Mouse (Mus musculus) gastrocnemius, adult 2 months (tissue): ENCODE measurements around the gene Rab3gap2. TPM values are rescaled to one million over a fixed set of nuclear protein-coding genes. Genes with fewer than 3 reads are reported as not detected.

Source experiments
- DNase-seq: peaks from one replicate; pipeline ENCODE4 v3.0.0; 2022
- H3K27ac ChIP-seq: fragments of 200-600 bp; 2 replicates; pipeline ENCODE4 v1.8.1; 2022; ENCODE audit warnings: mild to moderate bottlenecking
- H3K4me3 ChIP-seq: fragments of 200-600 bp; 2 replicates; pipeline ENCODE4 v1.8.1; 2022; ENCODE audit warnings: mild to moderate bottlenecking, moderate library complexity
- CTCF ChIP-seq: fragments of 200-600 bp; IDR thresholded peaks from 2 replicates; pipeline ENCODE4 v1.8.1; 2022; ENCODE audit warnings: antibody characterized with exemption, mild to moderate bottlenecking, moderate library complexity
- intact Hi-C: fragments of 180-260 bp; cut with DNase I; formaldehyde crosslinking; loops from one replicate; pipeline ENCODE4 v1.15.1; 2025
- total RNA-seq, 2 experiments: library from RNA; stranded (reverse); gene quantifications; 2 replicates each; pipeline ENCODE4 v1.2.3; 2021

Gene Rab3gap2
- total RNA-seq, 2 experiments from 2014 or later: 18.1 to 18.5 TPM

- TF ChIP-seq CTCF: no peak
Observed at GRCm38 (mm10) chr1:185243013-185243412, 39.1 kb downstream of the Rab3gap2 start.

GRCm38 (mm10) chr1:185245456-185245855 is 41.5 kb downstream of the Rab3gap2 start:
- DNase-seq: no peak
- TF ChIP-seq CTCF: no peak
- Histone ChIP-seq H3K27ac (no peak overlapping the region), H3K4me3 (no peak overlapping the region)
- intact Hi-C loops: no loop called here

More at GRCm38 (mm10) chr1:185243013-185243412, 39.1 kb downstream of the Rab3gap2 start:
- intact Hi-C loops: no loop called here
- no peak for DNase-seq
- no peak overlapping the region for H3K27ac ChIP-seq
- no peak overlapping the region for H3K4me3 ChIP-seq

DNA sequence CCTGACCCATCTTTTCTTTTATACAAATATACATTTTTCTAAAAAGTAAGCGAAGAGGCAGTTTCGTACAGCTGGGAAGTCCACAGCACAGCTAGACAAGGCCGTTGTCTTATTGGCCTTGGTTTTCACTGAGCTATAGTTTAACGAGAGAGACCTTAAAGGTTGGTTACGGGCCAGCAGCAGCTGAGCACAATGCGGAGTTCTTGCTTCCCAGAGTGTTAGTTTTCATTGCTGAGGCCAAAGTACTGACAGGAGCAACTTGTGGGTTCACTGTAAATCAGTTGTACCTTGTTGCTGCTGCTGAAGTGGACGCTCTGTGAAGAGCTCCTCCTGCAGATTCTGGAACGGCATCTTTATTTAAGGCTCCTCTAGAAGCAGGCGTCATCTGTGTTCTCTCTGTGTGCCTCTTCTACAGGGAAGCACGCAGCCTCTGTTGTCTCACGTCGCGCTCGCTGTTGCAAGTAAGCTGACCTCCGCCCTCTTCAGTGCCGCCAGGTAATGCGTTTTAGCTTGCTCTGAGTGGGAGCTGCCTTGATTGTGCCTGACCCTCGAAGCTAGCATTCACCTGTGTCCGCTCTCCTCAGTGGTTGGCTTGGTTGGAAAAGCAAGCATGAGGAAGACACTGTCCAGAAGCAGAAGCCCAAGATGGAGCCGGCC is 43.6 kb downstream of the Rab3gap2 start:
- Histone ChIP-seq H3K4me3 (no peak overlapping the region), H3K27ac (no peak overlapping the region)
- no peak for TF ChIP-seq CTCF
- intact Hi-C loops: no loop called here
- no peak for DNase-seq

DNA sequence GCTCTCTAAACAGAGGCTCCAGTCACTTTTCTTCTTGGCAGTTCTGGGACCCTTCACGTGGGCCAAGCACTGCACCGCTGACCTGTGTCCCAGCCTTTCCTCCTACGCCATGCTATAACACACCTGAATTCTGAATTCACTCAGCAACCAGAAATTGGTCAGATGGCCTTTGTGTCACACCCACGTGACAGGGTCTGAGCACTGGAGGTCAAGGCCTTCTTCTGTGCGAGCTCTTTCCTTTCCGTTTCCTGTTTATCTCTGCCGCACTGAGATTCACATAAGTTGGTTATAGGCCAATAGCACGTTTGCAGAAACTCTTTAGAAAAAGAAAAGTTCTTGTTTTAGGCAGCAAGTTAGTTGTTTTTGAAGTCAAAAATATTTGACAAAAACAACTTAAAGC is 44.8 kb downstream of the Rab3gap2 start:
- no peak for TF ChIP-seq CTCF
- intact Hi-C loops: no loop called here
- DNase-seq: no peak
- Histone ChIP-seq H3K4me3 (no peak overlapping the region), H3K27ac (no peak overlapping the region)

DNA sequence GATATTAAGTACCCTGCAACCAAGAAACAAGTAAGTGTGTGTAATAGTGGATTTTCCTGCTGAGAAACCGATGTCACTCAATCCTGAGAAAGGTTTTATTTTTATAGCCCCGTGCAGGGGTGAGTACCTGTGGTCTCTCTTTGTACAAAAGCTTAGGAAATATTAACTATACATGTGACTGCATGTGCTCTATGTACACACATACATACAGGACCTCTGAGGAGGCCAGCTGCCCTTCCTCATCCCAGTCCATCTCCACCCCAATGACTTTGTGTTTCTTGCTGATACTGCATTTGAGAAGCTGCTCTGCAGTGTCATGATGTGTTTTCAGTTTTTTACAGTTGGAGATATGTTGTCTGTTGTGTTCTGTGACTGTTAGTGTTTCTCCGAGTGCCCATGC is 48.4 kb downstream of the Rab3gap2 start:
- no peak overlapping the region for H3K4me3 ChIP-seq
- DNase-seq: no peak
- intact Hi-C loops: no loop called here
- TF ChIP-seq CTCF: no peak
- H3K27ac ChIP-seq: no peak overlapping the region

- no peak overlapping the region for H3K27ac ChIP-seq
Observed at GRCm38 (mm10) chr1:185253140-185253892, 49.4 kb downstream of the Rab3gap2 start.

GRCm38 (mm10) chr1:185255336-185255735 is 51.4 kb downstream of the Rab3gap2 start:
- DNase-seq: no peak
- no peak overlapping the region for H3K27ac ChIP-seq
- intact Hi-C loops: no loop called here
- no peak overlapping the region for H3K4me3 ChIP-seq
- no peak for TF ChIP-seq CTCF

More at GRCm38 (mm10) chr1:185253140-185253892, 49.4 kb downstream of the Rab3gap2 start:
- intact Hi-C loops: no loop called here
- no peak for TF ChIP-seq CTCF
- DNase-seq: no peak
- no peak overlapping the region for H3K4me3 ChIP-seq

GRCm38 (mm10) chr1:185256753-185257152 is 52.8 kb downstream of the Rab3gap2 start:
- no peak for TF ChIP-seq CTCF
- Histone ChIP-seq H3K27ac (no peak overlapping the region), H3K4me3 (no peak overlapping the region)
- intact Hi-C loops: no loop called here
- DNase-seq: peak; percentile 52

- H3K4me3 ChIP-seq: no peak overlapping the region
- peak; percentile 32; the same call in 1 of the 2 replicates for TF ChIP-seq CTCF
Observed at GRCm38 (mm10) chr1:185262565-185262964, 58.6 kb downstream of the Rab3gap2 start.

GRCm38 (mm10) chr1:185268675-185269074 is 64.8 kb downstream of the Rab3gap2 start:
- no peak overlapping the region for H3K27ac ChIP-seq
- no peak for TF ChIP-seq CTCF
- intact Hi-C loops: no loop called here
- no peak for DNase-seq
- H3K4me3 ChIP-seq: no peak overlapping the region

More at GRCm38 (mm10) chr1:185262565-185262964, 58.6 kb downstream of the Rab3gap2 start:
- no peak overlapping the region for H3K27ac ChIP-seq
- no peak for DNase-seq
- intact Hi-C loops: no loop called here

- no peak for TF ChIP-seq CTCF
- no peak overlapping the region for H3K4me3 ChIP-seq
- H3K27ac ChIP-seq: no peak overlapping the region
- intact Hi-C loops: no loop called here
- DNase-seq: no peak
Observed at GRCm38 (mm10) chr1:185270403-185271097, 66.6 kb downstream of the Rab3gap2 start.

DNA sequence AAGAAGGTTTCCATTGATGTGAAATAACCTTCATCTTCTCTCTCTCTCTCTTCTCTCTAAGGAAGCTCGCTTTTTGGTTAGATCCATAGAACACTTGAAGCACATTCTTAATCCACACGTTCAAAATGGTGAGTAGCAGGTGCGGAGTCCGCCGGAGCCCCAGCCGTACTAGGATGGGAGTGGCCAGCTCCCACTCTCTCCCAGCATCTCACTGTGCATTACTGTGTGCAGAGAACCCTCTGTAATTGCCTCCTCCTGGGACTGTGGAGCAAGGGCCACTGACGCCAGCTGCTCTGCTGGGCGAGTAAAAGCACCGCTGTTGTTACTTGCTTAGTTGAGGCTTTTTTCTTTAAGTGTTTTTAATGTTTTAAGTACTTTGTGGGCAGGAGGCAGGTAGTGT is 67.5 kb downstream of the Rab3gap2 start:
- no peak overlapping the region for H3K4me3 ChIP-seq
- intact Hi-C loops: no loop called here
- no peak overlapping the region for H3K27ac ChIP-seq
- DNase-seq: no peak
- TF ChIP-seq CTCF: no peak
